Mouse (Mus musculus): Measurements from ENCODE around the gene 4933415A04Rik.

DNA sequence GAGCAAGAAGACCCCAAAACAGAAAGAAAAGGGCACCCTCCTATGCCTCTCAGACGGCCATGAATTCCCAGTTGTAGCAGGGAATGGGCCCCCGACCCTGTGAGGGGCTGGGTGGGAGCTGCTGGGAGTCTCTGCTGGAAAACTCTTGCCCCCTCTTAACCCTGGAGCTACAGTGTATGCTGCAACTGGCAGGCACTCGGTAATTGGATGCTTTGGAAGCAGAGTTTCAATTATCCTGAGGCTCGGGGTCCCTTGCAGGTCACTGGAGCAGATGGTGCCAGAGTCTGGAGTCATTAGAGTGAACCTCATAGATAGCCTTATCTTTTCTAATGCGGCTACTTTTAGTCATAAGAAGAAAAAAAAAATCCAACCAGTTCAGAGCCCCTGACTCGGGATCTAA is 47.0 kb upstream of the 4933415A04Rik start:
- TF ChIP-seq POLR2A (IDR thresholded peaks at IDR 0.05; ENCODE audit: extremely low read depth, insufficient read depth, low read length) = no peak
- TF ChIP-seq CTCF (IDR thresholded peaks at IDR 0.05; ENCODE audit: low read depth, low read length) = no peak

Data from liver, adult 2 months (tissue).